In genomic region chr11:61492749-61493401, GRCm38 (mm10) we compare ENCODE assay signal across 8 mouse cellular contexts. TPM values are rescaled to one million over a fixed set of nuclear protein-coding genes. Genes with fewer than 3 reads are reported as not detected.
DNase-seq lines count a peak whose midpoint lies in the region; ATAC-seq and TF ChIP-seq lines count a peak whose summit lies in the region.

No protein-coding gene starts in this region.

- no peaks in the 10 kb centered on the region for H3K27me3 ChIP-seq in neural tube, embryonic 11.5 days (ENCODE audit: control insufficient read depth, insufficient read depth, low read length)
- no peaks in the 10 kb centered on the region for H3K27me3 ChIP-seq in limb, embryonic 14.5 days (ENCODE audit: control insufficient read depth, insufficient read depth, low read length)
- H3K27me3 ChIP-seq in stomach, postnatal 0 days (ENCODE audit: control insufficient read depth, insufficient read depth, low read length) = no peaks in the 10 kb centered on the region

- H3K36me3 ChIP-seq in neural tube, embryonic 11.5 days (ENCODE audit: control insufficient read depth, insufficient read depth, low read length) = peaks cover 24% of the 10 kb centered on the region
- H3K36me3 ChIP-seq in limb, embryonic 14.5 days (ENCODE audit: control insufficient read depth, insufficient read depth, low read length) = peaks cover 48% of the 10 kb centered on the region
- H3K36me3 ChIP-seq in stomach, postnatal 0 days (ENCODE audit: control insufficient read depth, insufficient read depth, low read length) = peaks cover 15% of the 10 kb centered on the region

- TF ChIP-seq CTCF in stomach, postnatal 0 days (IDR thresholded peaks at IDR 0.05; ENCODE audit: low read depth) = no peak

- H3K4me1 ChIP-seq in neural tube, embryonic 11.5 days (ENCODE audit: control insufficient read depth, insufficient read depth, low read length) = peaks cover 11% of the 10 kb centered on the region
- peaks cover 16% of the 10 kb centered on the region for H3K4me1 ChIP-seq in limb, embryonic 14.5 days (ENCODE audit: control insufficient read depth, insufficient read depth, low read length)
- peaks cover 4% of the 10 kb centered on the region; the same call in 1 of the 2 replicates for H3K4me1 ChIP-seq in stomach, postnatal 0 days (replicated peaks; ENCODE audit: control insufficient read depth, insufficient read depth)

- no peak overlapping the region for H3K27ac ChIP-seq in neural tube, embryonic 11.5 days (ENCODE audit: low read depth, low read length)
- H3K27ac ChIP-seq in limb, embryonic 14.5 days (replicated peaks; ENCODE audit: low read depth, low read length) = no peak overlapping the region
- peak overlapping the region; percentile 88 for H3K27ac ChIP-seq in stomach, postnatal 0 days (replicated peaks)

- peak overlapping the region; percentile 86 for H3K9ac ChIP-seq in neural tube, embryonic 11.5 days (ENCODE audit: low read length)
- H3K9ac ChIP-seq in limb, embryonic 14.5 days (ENCODE audit: low read depth, low read length, severe bottlenecking) = peak overlapping the region; percentile 77
- peak overlapping the region; percentile 85 for H3K9ac ChIP-seq in stomach, postnatal 0 days (ENCODE audit: low read length)

- H3K9me3 ChIP-seq in neural tube, embryonic 11.5 days (ENCODE audit: control insufficient read depth, low read length) = no peaks in the 10 kb centered on the region
- H3K9me3 ChIP-seq in limb, embryonic 14.5 days (ENCODE audit: control insufficient read depth, low read length) = no peaks in the 10 kb centered on the region
- H3K9me3 ChIP-seq in stomach, postnatal 0 days (ENCODE audit: control insufficient read depth, low read length) = no peaks in the 10 kb centered on the region

- DNase-seq in cerebellum, adult 9-11 months = peak; percentile 56
- no peak for DNase-seq in cerebellum, adult 11-12 months
- DNase-seq in neural tube, embryonic 11.5 days (ENCODE audit: low spot score) = no peak
- no peak for DNase-seq in neural tube, embryonic 10.5 days (ENCODE audit: extremely low spot score, low spot score)
- no peak for DNase-seq in limb, embryonic 14.5 days (ENCODE audit: low spot score)
- DNase-seq in stomach, postnatal 0 days (ENCODE audit: low spot score) = no peak
- no peak for DNase-seq in cerebellum, adult 11 months
- DNase-seq in kidney, postnatal 4 days = no peak

- TF ChIP-seq POLR2A in limb, embryonic 14.5 days (IDR thresholded peaks at IDR 0.05; ENCODE audit: borderline replicate concordance, extremely low read depth, insufficient read depth, insufficient read length) = no peak

- no peak for TF ChIP-seq EP300 in stomach, postnatal 0 days (optimal IDR thresholded peaks at IDR 0.05)

- peak overlapping the region; percentile 90 for H3K4me2 ChIP-seq in neural tube, embryonic 11.5 days (ENCODE audit: low read depth)
- peak overlapping the region; percentile 80 for H3K4me2 ChIP-seq in limb, embryonic 14.5 days (replicated peaks; ENCODE audit: low read depth, low read length, severe bottlenecking)
- H3K4me2 ChIP-seq in stomach, postnatal 0 days (replicated peaks; ENCODE audit: low read depth) = peak overlapping the region; percentile 90

- no peak for ATAC-seq in neural tube, embryonic 11.5 days (ENCODE audit: insufficient read depth, low FRiP score, low TSS enrichment)
- no peak for ATAC-seq in limb, embryonic 14.5 days (ENCODE audit: low FRiP score, low read depth)
- ATAC-seq in stomach, postnatal 0 days (ENCODE audit: low FRiP score, low TSS enrichment) = no peak

- 75% methylated on average over 12 of the region's 12 CpGs for WGBS in neural tube, embryonic 11.5 days
- WGBS in limb, embryonic 14.5 days = 73% methylated on average over 12 of the region's 12 CpGs
- WGBS in stomach, postnatal 0 days = 53% methylated on average over 12 of the region's 12 CpGs

- H3K4me3 ChIP-seq in neural tube, embryonic 11.5 days (ENCODE audit: low read depth, low read length) = peak overlapping the region; percentile 84
- H3K4me3 ChIP-seq in limb, embryonic 14.5 days (replicated peaks; ENCODE audit: low read length) = peak overlapping the region; percentile 83
- peak overlapping the region; percentile 77 for H3K4me3 ChIP-seq in stomach, postnatal 0 days (ENCODE audit: low read depth, low read length)

RNA-seq across cellular contexts. Expression of gene Mapk7, which starts 1.3 kb away (rescaled TPM):
- polyA plus RNA-seq in neural tube, embryonic 11.5 days (2014; fragmentation: Nextera tagmentation; extraction: Ambion mirVana) = 70.1 and 76.7 TPM in 2 replicates
- polyA plus RNA-seq in limb, embryonic 14.5 days (2012; rRNA removed) = 98.7 and 133 TPM in 2 replicates
- polyA plus RNA-seq in limb, embryonic 14.5 days (2014; fragmentation: Nextera tagmentation; extraction: Ambion mirVana) = 55.9 and 68.9 TPM in 2 replicates
- polyA plus RNA-seq in stomach, postnatal 0 days (2015; fragmentation: Nextera tagmentation; extraction: Ambion mirVana) = 14.5 and 15.4 TPM in 2 replicates

RNA-seq across cellular contexts. Expression of gene Mfap4, which starts 7.6 kb away (rescaled TPM):
- 119 and 127 TPM in 2 replicates for polyA plus RNA-seq in neural tube, embryonic 11.5 days (2014; fragmentation: Nextera tagmentation; extraction: Ambion mirVana)
- 749 and 913 TPM in 2 replicates for polyA plus RNA-seq in limb, embryonic 14.5 days (2012; rRNA removed)
- polyA plus RNA-seq in limb, embryonic 14.5 days (2014; fragmentation: Nextera tagmentation; extraction: Ambion mirVana) = 474 and 516 TPM in 2 replicates
- 174 and 184 TPM in 2 replicates for polyA plus RNA-seq in stomach, postnatal 0 days (2015; fragmentation: Nextera tagmentation; extraction: Ambion mirVana)

RNA-seq across cellular contexts. Expression of gene B9d1, which starts 12.1 kb away (rescaled TPM):
- polyA plus RNA-seq in neural tube, embryonic 11.5 days (2014; fragmentation: Nextera tagmentation; extraction: Ambion mirVana) = 40.5 and 45.8 TPM in 2 replicates
- polyA plus RNA-seq in limb, embryonic 14.5 days (2012; rRNA removed) = 37.2 and 41.7 TPM in 2 replicates
- polyA plus RNA-seq in limb, embryonic 14.5 days (2014; fragmentation: Nextera tagmentation; extraction: Ambion mirVana) = 28.2 and 35.5 TPM in 2 replicates
- polyA plus RNA-seq in stomach, postnatal 0 days (2015; fragmentation: Nextera tagmentation; extraction: Ambion mirVana) = 11.3 and 11.9 TPM in 2 replicates

RNA-seq across cellular contexts. Expression of gene Rnf112, which starts 38.9 kb away (rescaled TPM):
- polyA plus RNA-seq in neural tube, embryonic 11.5 days (2014; fragmentation: Nextera tagmentation; extraction: Ambion mirVana) = 1.4 and 1.5 TPM in 2 replicates
- polyA plus RNA-seq in limb, embryonic 14.5 days (2012; rRNA removed) = 2.4 and 2.8 TPM in 2 replicates
- 0.21 and 0.26 TPM in 2 replicates for polyA plus RNA-seq in limb, embryonic 14.5 days (2014; fragmentation: Nextera tagmentation; extraction: Ambion mirVana)
- polyA plus RNA-seq in stomach, postnatal 0 days (2015; fragmentation: Nextera tagmentation; extraction: Ambion mirVana) = 0.84 and 1.3 TPM in 2 replicates
